Mouse (Mus musculus) stomach, embryonic 16.5 days (tissue): ENCODE measurements around the gene Grb7. TPM values are rescaled to one million over a fixed set of nuclear protein-coding genes. Genes with fewer than 3 reads are reported as not detected.
A peak's percentile ranks its signal among the peaks of the same experiment; 100 is the strongest.

Source experiments
- ATAC-seq: fragments of 200-750 bp; cut with Nextera tagmentation; 2 replicates; pipeline ENCODE4 v1.8.0; 2017; ENCODE audit warnings: moderate number of reproducible peaks, moderate TSS enrichment; ENCODE audit not compliant: insufficient read depth, low FRiP score
- H3K27ac ChIP-seq: fragments of 300-500 bp; sonication (generic); 2 replicates; pipeline ENCODE4 v1.5.1; 2014; ENCODE audit warnings: low read length
- H3K27me3 ChIP-seq: fragments of 300-500 bp; sonication (generic); 2 replicates; pipeline ENCODE4 v1.6.1; 2014; ENCODE audit warnings: low read length, control low read depth, mixed read lengths; ENCODE audit not compliant: control insufficient read depth, insufficient read depth
- H3K36me3 ChIP-seq: fragments of 300-500 bp; sonication (generic); 2 replicates; pipeline ENCODE4 v1.6.1; 2014; ENCODE audit warnings: low read length; ENCODE audit not compliant: control insufficient read depth, insufficient read depth
- H3K4me1 ChIP-seq: fragments of 300-500 bp; sonication (generic); 2 replicates; pipeline ENCODE4 v1.6.1; 2014; ENCODE audit warnings: low read length, control low read depth, mixed read lengths; ENCODE audit not compliant: control insufficient read depth, insufficient read depth
- H3K4me2 ChIP-seq: fragments of 300-500 bp; sonication (generic); 2 replicates; pipeline ENCODE4 v1.6.1; 2014; ENCODE audit warnings: low read depth, low read length, mixed read lengths
- H3K4me3 ChIP-seq: fragments of 300-500 bp; sonication (generic); replicated peaks from 2 replicates; pipeline ENCODE4 v1.5.1; 2014; ENCODE audit warnings: mild to moderate bottlenecking, low read length
- H3K9ac ChIP-seq: fragments of 300-500 bp; sonication (generic); 2 replicates; pipeline ENCODE4 v1.6.1; 2014; ENCODE audit warnings: low read length
- H3K9me3 ChIP-seq: fragments of 300-500 bp; sonication (generic); replicated peaks from 2 replicates; pipeline ENCODE4 v1.6.1; 2016; ENCODE audit warnings: low read length, control low read depth; ENCODE audit not compliant: control insufficient read depth
- WGBS: fragments of 180-500 bp; shearing (Covaris S2); extraction: QIAGEN DNeasy Blood & Tissue Kit; methylation state at CpG from one replicate; pipeline ENCODE4 v1.1.7; 2014; 5-methylcytosine and 5-hydroxymethylcytosine counted together
- polyA plus RNA-seq: library from polyadenylated mRNA; unstranded; fragments of >200 nt; fragmentation: Nextera tagmentation; extraction: Ambion mirVana; gene quantifications from 2 replicates; pipeline ENCODE4 v1.2.1, GENCODE M21; 2015

Grb7 gene
- polyA plus RNA-seq, 1 experiment from 2014 or later, result 44.3 TPM

- WGBS, result 83% methylated on average over 9 of the region's 9 CpGs
- H3K9ac ChIP-seq, result no peak overlapping the region
Measured at GRCm38 (mm10) chr11:98459860-98460259, 13.7 kb downstream of the Grb7 start.

GRCm38 (mm10) chr11:98461109-98461720 is 15.0 kb downstream of the Grb7 start:
- Histone ChIP-seq H3K9ac (no peak overlapping the region), H3K4me2 (no peak overlapping the region), H3K9me3 (no peaks in the 10 kb centered on the region), H3K27me3 (peaks cover 6% of the 10 kb centered on the region), H3K4me1 (no peaks in the 10 kb centered on the region), H3K4me3 (no peak overlapping the region), H3K27ac (no peak overlapping the region), H3K36me3 (no peaks in the 10 kb centered on the region)
- ATAC-seq, result no peak
- 51% methylated on average over 5 of the region's 6 CpGs for WGBS

More at GRCm38 (mm10) chr11:98459860-98460259, 13.7 kb downstream of the Grb7 start:
- no peak overlapping the region for H3K4me2 ChIP-seq
- no peak for ATAC-seq
- H3K27ac ChIP-seq, result no peak overlapping the region
- no peaks in the 10 kb centered on the region; the same call in 1 of the 2 replicates for H3K36me3 ChIP-seq
- peaks cover 6% of the 10 kb centered on the region for H3K27me3 ChIP-seq
- no peaks in the 10 kb centered on the region for H3K9me3 ChIP-seq
- no peaks in the 10 kb centered on the region for H3K4me1 ChIP-seq
- no peak overlapping the region for H3K4me3 ChIP-seq

- WGBS, result 87% methylated on average over 6 of the region's 6 CpGs
- Histone ChIP-seq H3K9me3 (no peaks in the 10 kb centered on the region), H3K4me3 (no peak overlapping the region), H3K4me1 (no peaks in the 10 kb centered on the region), H3K9ac (no peak overlapping the region), H3K27me3 (peaks cover 6% of the 10 kb centered on the region), H3K27ac (no peak overlapping the region), H3K36me3 (no peaks in the 10 kb centered on the region), H3K4me2 (no peak overlapping the region)
- no peak for ATAC-seq
Measured at GRCm38 (mm10) chr11:98462255-98462654, 16.1 kb downstream of the Grb7 start.

GRCm38 (mm10) chr11:98463911-98464310 is 17.7 kb downstream of the Grb7 start:
- Histone ChIP-seq H3K27me3 (peaks cover 6% of the 10 kb centered on the region), H3K36me3 (no peaks in the 10 kb centered on the region), H3K27ac (no peak overlapping the region), H3K4me3 (no peak overlapping the region), H3K4me1 (no peaks in the 10 kb centered on the region), H3K9ac (no peak overlapping the region), H3K9me3 (no peaks in the 10 kb centered on the region), H3K4me2 (no peak overlapping the region)
- WGBS, result 74% methylated on average over 9 of the region's 9 CpGs
- ATAC-seq, result no peak

GRCm38 (mm10) chr11:98464516-98464915 is 18.3 kb downstream of the Grb7 start:
- Histone ChIP-seq H3K4me3 (no peak overlapping the region), H3K9ac (no peak overlapping the region), H3K9me3 (no peaks in the 10 kb centered on the region), H3K4me1 (no peaks in the 10 kb centered on the region), H3K27me3 (peaks cover 3% of the 10 kb centered on the region; the same call in 1 of the 2 replicates), H3K27ac (no peak overlapping the region), H3K36me3 (no peaks in the 10 kb centered on the region), H3K4me2 (no peak overlapping the region)
- WGBS, result 72% methylated on average over 6 of the region's 6 CpGs
- ATAC-seq, result no peak

- Histone ChIP-seq H3K4me2 (no peak overlapping the region), H3K27me3 (no peaks in the 10 kb centered on the region), H3K27ac (no peak overlapping the region), H3K4me3 (no peak overlapping the region), H3K4me1 (no peaks in the 10 kb centered on the region; the same call in 1 of the 2 replicates), H3K9me3 (no peaks in the 10 kb centered on the region), H3K9ac (no peak overlapping the region), H3K36me3 (no peaks in the 10 kb centered on the region)
- ATAC-seq, result no peak
- 60% methylated on average over 22 of the region's 22 CpGs for WGBS
Measured at GRCm38 (mm10) chr11:98469761-98470714, 23.8 kb downstream of the Grb7 start.

- Histone ChIP-seq H3K27me3 (no peaks in the 10 kb centered on the region), H3K27ac (no peak overlapping the region), H3K4me2 (no peak overlapping the region), H3K36me3 (no peaks in the 10 kb centered on the region), H3K9ac (no peak overlapping the region), H3K4me1 (no peaks in the 10 kb centered on the region; the same call in 1 of the 2 replicates), H3K9me3 (no peaks in the 10 kb centered on the region), H3K4me3 (no peak overlapping the region)
- ATAC-seq, result no peak
- 75% methylated on average over 6 of the region's 6 CpGs for WGBS
Measured at GRCm38 (mm10) chr11:98470795-98471194, 24.6 kb downstream of the Grb7 start.

GRCm38 (mm10) chr11:98472696-98473095 is 26.5 kb downstream of the Grb7 start:
- Histone ChIP-seq H3K9ac (no peak overlapping the region), H3K27me3 (no peaks in the 10 kb centered on the region), H3K9me3 (no peaks in the 10 kb centered on the region), H3K4me1 (no peaks in the 10 kb centered on the region; the same call in 1 of the 2 replicates), H3K27ac (no peak overlapping the region), H3K4me2 (no peak overlapping the region), H3K4me3 (no peak overlapping the region), H3K36me3 (no peaks in the 10 kb centered on the region)
- ATAC-seq, result no peak
- 51% methylated on average over 4 of the region's 4 CpGs for WGBS

- H3K36me3 ChIP-seq, result no peaks in the 10 kb centered on the region
- no peaks in the 10 kb centered on the region; the same call in 1 of the 2 replicates for H3K4me1 ChIP-seq
- no peak overlapping the region for H3K9ac ChIP-seq
- no peak for ATAC-seq
- no peak overlapping the region for H3K4me3 ChIP-seq
- H3K27me3 ChIP-seq, result no peaks in the 10 kb centered on the region
- WGBS, result 47% methylated on average over 8 of the region's 8 CpGs
- H3K4me2 ChIP-seq, result no peak overlapping the region
- H3K9me3 ChIP-seq, result no peaks in the 10 kb centered on the region
- peak overlapping the region; percentile 27; the same call in 1 of the 2 replicates for H3K27ac ChIP-seq
Measured at GRCm38 (mm10) chr11:98473916-98474479, 27.8 kb downstream of the Grb7 start.
